Mouse (Mus musculus) ovary, postnatal 10 days (tissue): Measurements from ENCODE around the gene Tekt2.

ENCODE experiments used
- DNase-seq: peaks from one replicate; pipeline ENCODE4 v3.0.0; 2022; ENCODE audit warnings: low spot score

The Tekt2 gene

DNA sequence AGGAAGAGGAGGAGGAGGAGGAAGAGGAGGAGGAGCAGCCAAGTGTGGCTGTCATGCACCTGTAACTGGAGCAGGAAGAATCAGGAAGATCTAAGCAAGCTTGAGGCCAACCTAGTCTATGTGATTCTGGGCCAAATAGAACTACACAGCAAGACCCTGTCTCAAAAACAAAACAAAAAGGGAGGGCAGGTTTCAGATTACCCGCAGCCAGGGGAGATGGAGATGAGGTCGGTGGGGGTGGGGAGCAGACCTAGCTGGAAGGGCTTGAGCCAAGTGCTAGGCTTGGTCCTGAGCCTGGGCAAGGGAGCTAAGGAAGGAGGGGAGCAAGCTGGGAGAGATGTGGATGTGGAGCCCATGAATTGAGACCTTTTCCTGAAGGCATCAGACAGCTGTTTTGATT lies 18.7 kb downstream of the Tekt2 start:
- no peak for DNase-seq

DNA sequence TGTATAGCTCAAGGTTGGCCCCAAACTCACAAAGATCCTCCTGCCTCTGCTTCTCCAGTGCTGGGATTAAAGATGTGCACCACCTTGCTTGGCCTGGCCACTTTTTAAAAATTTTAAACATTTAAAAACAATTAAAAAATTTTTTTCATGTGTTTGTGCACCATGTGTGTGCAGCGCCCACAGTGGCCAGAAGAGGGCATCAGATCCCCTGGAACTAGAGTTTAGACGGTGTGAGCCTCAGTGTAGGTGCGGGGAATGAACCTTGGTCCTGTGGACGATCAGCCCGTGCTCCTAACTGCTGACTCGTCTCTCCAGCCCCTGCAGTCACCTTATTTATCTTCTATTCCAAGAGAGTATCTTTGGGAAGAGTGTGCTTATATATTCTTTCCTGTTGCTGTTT lies 19.4 kb downstream of the Tekt2 start:
- DNase-seq: no peak

DNA sequence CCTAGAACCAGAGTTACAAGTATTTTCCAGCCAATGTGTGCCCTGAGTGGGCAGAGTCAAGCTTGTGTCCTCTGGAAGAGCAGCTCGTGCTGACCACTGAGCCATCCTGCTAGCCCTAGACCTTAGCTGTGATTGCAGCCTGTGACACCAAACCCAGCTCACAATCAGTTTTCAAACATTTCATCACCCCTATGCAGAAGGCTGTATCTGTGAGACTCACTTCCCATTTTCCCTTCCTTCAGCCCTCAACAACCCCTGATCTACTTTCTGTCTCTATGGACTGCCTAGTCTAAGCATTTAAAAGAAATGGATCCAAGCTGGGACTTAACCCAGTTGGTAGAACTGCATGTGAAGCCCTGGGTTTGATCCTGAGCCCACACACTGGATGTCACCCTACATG lies 20.1 kb downstream of the Tekt2 start:
- DNase-seq: no peak

DNA sequence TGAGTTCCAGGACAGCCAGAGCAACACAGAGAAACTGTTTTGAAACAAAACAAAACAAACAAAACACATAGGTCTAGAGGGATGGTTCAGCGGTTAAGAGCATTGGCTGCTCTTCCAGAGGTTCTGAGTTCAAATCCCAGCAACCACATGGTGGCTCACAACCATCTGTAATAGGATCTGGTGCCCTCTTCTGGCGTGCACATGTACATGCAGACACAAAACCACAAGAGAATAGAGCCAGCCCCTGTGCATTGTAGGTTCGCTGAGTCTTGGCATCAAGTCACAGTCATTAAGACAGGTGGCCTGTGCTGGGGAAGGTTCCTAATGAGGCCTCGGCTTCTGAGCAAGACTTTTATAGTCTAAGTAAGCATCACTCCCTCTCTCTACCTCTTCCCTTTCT lies 21.6 kb downstream of the Tekt2 start:
- DNase-seq: no peak

DNA sequence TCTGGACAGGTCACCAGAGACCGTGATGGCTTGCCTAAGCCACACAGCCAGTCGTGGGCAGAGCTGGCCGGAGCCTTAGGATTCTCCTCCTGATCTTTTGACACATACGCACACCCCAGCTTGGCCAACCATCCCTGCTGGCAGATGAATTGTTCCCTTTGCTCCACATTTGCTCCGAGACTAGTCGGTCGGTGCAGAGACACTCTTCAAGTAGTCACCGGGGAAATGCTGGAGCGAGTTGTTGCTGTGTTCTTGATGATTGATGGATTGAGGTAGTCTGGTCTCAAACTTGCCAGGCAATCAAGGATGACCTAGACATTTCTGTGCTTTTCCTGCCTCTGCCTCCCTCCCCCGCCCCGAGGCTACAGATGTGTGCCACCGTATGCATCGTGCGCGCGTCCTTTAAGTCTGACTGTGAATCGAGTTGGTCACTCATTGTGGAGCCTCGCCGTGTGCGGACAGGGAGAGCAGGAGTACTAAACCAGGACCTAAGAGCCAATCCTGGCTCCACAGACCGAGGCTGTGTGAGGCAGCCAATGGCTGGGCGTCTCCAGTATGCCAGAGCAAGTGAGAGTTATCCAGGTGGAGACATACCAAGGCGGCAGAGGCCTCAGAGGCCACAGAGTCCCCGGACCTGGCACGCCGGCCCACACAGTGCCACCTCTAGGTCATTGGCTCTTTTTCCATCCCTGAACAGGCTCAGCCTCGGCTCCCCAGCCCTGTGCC lies 23.7 kb downstream of the Tekt2 start:
- DNase-seq: no peak

DNA sequence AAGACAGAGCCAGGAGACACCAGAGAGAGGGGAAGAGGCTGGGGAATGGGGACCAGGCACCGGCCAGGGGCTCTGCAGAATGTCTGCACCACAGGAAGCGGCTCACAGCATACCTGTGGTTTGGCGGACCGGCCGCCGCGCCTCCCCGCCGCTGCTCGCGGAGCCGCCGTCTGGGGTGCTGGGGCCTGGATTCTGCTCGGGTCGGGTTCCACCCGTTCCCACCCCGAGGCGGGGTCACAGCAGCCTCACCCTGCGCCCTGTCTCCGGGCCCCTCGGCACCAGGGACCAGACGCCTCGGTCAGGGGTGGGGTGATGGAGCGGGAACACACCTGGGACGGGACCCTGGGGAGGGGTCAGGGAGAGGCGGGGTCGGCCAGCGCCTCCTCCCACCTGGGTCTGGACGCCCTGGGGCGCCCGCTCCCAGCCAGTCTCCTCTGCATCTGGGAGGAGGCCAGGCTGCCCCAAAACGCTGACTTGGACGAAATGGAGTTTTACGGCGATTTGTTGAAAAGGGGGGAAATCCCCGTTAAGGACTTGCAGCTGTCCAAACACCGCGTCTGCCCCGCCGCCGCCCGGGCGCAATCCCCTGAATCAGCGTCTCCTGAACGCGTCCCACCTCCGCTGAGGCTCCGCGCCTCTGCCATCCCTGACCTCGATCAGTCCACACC lies 24.4 kb downstream of the Tekt2 start:
- no peak for DNase-seq

DNA sequence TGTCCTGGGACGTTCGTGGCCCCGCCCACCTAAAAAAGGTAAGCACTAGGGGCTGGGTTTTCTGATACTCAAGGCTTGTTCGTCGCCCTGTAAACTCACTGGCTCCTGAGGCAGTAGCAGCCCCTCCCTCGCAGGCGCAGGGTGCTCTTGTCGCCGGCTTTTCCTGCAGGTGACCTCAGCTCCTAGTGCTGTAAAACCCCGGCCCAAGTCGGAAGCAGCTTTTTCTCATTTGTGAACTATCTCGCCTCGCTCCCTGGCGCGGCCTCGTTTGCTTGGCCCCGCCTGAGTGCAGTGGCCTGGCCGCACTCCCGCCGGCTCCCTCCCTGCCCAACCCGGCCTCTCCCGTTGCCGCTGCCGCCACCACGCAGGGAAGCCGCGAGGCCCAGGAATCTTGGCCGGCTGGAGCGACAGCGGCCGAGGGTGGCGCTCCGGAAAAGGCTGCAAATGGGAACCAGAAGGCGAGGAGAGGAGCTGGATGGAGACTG lies 28.8 kb downstream of the Tekt2 start:
- peak; percentile 44 for DNase-seq

DNA sequence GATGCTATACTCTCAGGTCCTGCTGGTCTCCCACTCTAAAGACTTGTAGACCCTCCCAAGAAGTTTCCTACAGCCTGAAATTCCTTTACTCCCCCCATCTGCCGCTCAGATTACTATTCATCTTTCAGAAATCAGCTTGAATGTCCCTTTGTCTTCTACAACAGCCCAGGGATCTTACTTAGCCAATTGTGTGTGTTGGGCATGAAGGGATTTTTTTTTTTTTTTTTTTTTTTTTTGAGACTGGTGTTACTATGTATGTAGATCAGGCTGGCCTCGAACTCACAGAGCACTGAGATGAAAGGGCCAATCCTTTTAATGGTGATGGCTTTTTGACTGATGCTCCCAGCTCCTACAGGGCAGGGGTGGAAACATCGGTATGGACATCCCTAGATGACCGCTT lies 29.6 kb downstream of the Tekt2 start:
- DNase-seq: no peak

DNA sequence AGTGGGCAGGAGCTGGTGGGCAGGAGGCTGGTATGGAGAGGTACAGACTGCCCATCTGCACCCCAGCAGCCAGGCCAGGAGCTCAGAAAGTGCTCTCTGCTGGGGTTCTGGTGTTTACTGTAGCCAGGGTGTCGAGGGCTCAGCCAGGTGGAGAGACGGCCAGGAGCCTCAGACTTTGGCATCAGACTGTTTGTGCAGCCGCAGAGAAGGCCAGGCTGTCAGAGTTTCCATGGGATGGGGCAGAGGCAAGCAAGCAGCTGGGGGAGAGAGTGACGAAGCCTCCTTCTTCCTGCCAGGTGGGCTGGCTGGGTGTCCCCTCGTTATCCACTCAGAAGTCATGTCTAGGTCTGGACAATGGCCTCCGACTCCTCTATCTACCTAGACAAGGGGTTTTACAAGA lies 30.3 kb downstream of the Tekt2 start:
- DNase-seq: no peak

DNA sequence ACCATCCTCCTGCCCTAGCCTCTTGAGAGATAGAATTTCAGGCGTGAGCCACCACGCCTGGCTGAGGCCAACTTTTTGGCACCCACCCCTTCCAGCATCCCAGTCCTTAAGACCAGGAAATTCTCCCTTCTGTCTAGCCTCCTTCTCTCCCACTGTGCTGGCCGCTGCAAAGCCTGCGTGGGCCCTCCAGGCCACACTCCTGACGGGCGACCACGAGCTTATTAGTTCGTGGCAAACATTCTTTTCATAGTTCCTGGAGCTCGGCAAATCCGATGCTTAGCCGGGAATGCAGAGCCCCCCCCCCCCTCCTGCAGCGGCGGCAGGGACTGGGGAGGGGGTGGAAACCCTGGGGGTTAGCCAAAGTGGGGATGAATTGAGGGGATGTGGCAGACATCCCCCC lies 34.3 kb downstream of the Tekt2 start:
- no peak for DNase-seq

DNA sequence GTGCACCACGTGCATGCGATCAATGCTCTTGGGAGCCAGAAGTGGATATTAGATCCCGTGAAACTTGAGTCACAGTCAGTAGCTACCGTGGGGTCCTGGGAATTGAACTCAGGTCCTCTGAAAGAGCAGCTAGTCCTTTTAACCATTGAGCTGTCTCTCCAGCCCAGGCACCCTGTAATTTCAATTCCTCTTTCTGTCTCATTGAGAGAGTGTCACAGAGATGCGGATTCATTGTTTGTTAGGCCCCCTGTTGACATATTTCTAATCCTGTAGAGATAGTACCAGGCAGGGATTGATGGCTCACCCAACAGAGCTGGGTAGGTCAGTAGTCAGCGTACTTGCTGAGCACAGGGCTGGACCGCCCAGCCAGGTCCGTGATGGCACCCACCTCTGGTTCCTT lies 35.2 kb downstream of the Tekt2 start:
- DNase-seq: no peak

DNA sequence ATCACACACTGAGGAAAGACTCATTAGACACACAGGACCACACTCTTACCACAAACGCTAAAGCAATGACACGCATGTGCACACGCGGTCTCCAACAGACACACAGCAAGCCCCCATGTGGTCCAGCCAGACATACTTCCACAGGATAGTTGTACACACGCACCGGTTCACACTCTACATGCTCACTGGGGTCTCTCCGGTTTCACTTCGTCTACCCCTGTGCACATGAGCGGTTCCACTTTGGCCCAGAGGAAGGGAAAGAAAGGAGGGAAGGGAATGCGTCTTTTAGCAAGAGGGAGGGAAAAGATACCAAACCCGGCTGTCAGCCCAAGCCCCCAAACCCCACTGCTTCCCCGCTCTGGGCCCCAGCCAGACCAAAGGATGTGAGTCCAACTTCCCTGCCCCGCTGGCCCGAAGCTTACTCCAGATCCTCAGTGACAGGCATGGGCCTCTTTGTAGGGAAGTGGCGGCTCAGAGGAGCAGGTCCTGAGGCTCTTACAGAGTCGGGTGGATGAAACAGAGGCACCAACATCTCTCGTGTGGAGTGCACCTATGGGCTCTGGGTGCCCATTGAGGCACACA lies 37.3 kb downstream of the Tekt2 start:
- DNase-seq: no peak

DNA sequence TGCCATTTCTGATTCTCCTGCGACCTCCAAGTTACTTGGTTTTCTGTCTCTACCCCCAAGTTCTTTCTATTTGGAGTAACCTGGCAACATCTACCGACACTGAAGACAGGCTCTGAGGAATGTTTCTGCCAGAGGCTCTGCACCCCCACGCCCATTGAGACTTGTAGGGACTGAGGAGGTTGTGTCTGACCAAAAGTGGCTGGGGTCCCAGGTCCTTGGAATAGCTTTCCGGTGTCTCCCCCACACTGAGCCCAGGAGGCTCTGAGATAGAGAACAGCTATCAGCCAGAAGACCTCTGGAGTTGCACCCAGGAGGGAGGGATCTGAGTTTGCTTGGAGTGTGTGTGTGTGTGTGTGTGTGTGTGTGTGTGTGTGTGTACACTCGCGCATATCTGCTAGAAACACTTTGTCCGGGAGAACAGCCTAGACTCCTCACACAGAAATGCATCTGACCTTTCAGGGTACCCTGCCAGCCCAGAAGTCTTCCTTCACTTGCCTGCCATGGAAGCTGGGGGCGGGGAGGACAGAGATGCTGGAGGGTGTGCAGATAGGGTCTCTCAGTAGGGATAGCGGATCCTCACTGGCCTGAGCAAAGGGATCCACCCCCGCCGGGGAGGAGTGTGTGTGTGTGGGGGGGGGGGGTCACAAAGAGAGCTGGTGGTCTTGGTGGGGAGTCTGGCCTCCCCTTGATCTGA lies 38.0 kb downstream of the Tekt2 start:
- no peak for DNase-seq

DNA sequence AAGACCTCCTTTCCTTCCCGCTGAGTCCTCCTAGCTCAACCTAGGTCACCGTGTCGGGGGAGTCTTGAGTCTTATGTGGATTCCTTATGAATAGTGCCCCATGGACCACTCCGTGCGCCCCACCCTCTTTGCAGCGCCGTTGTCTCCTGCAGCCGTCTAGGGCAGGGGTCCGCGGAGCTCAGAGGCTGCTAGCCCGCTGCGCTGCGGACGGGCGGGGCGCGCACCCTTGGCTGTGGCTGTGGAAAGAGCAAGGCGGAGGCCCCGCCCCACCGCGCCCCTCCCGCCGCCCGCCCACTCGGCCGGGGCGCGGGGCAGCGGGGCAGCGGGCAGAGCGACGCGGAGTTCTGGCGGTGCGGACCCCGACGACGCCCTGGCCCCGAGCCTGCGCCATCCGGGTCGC lies 39.0 kb downstream of the Tekt2 start, which contains the start of gene Col8a2:
Gene Col8a2, plus strand, starts transcription at position 302 of the 400 bp plus-strand sequence.
- no peak for DNase-seq

DNA sequence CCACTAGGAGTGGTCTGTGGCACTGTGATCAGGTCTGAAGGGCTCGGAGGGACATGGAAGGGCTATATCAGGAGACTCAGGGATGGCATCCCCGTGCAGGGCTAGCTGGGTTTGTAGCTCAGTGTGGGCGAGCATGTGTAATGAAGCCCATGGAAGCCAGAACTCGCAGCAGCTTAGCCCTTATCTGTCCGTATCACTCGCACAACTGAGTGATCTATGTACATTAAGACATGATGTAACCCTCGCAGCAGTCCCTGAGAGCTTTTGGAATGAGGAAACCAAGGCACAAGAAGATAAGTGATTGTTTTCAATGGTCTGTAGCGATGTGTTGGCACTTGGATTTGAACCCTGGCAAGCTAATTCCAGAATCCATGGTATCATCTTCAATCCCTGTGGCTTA lies 41.9 kb downstream of the Tekt2 start:
- DNase-seq: no peak

DNA sequence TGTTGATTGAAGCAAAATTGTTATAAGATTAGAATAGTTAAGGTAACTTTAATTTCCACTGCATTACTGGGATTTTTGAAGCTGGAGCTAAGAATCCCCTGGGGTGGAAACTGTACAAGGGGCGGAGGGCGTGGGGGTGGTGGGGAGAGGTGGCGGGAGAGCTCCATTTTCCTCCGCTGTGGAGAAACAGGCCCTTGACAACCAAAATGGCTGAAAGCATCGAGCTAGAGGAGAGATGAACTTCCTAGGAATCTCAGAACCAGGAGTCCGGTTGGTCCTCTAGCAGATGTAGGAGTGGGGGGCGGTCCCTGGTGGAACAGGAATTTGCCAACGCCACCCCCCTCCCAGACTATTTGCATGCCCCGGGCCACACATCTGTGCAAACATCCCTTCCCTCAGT lies 43.8 kb downstream of the Tekt2 start:
- DNase-seq: no peak

DNA sequence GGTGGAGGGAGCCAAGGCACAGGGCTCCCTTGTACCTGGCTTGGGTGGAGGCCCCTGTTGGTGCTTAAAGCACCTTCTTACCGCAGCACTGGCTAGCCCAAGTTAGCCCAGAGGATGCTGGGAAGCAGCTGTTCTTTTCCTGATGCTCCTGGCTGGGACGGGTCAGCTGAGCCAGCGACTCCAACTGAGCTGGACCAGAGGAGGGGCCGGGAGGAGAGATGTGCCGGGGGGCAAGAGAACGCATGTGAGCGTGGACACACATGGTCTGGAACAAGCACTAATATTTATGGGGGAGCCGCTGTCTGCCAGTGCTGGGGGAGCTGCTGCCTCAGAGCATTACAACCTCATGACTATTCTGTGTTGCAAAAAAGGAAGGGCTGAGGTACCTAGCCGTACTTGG lies 46.5 kb downstream of the Tekt2 start:
- DNase-seq: no peak

DNA sequence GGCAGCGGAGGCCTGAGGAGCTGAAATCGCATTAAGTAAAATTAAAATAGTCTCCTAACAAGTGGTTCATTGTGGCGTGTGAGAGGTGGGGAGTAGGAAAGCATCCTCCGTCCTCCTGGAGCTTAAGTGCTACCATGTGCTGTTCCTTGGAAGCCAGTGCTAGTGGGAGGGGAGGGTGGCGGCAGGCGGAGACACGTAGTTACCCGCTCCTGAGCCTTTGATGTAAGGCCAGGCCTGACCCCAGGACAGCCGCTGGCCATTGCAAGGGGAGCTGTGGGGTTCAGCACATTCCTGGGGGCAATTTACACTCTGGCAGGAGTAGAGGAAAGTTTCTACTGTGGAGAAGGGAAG lies 46.9 kb downstream of the Tekt2 start:
- no peak for DNase-seq

DNA sequence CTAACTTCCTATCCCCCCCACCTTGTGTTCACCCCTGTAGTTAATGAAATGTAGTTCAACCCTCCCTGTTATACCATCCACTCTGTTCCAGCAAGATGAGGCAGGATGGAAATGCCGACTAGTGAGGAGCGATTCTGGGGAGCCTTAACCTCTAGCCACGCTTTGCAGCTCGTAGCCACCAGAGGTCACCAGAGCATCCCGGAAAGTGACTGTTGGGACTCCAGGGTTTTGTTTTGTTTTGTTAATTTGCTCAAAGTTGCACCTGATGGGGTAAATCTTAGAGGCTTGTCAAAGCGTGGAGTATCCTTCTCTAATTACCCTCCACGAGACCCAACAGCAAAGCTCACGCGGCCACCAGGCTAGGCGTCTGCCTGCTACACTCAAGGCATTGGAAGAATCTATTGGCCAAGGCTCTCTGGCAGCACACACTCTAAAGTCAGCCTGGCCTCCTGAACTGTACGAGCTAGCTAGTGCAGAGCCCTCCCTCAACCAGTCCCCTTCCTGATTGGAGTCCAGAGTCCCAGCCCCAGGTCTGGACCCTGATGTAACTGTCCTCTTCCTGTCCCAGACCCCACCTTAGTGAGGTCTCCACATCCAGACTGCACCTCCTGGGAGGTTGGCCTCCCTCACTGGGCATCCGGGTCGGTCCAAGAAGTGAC lies 47.5 kb downstream of the Tekt2 start:
- DNase-seq: no peak

DNA sequence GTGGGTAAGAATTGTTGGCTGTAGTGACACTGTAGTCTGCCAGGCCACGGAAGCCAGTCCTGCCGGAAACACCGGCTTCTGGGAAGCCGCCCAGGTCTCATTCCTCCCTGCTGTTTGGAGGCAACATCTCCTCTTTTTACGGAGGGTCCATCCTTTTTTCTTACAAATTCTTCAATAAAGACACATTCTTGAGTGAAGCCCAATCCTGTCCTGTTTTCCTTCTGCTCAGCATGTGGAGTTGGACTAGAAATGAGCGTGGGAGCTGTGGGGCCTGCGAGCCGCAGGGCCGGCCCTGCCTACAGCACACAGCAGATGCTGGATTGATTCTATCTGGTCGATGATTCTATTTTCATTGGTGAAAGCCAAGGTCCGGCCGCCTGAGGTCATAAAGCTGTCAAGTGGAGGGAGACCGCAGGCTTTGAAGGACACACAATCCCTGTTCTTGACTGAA lies 49.8 kb downstream of the Tekt2 start:
- no peak for DNase-seq

DNA sequence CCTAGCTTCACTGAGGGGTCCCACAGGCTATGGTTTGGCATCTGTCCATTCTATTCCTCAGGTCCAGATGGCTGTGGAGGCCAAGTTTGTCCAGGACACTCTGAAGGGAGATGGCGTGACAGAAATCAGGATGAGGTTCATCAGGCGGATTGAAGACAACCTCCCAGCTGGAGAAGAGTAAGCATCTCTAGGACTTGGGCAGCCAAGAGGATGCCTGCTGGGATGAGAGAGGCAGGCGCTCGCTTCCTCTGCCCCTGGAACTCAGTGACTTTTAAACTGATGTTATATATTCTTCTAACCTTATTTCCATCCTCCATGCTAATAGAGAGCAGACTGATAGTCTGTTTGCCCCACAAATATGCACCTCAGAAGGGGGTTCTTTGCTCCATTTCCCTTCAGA lies 50.4 kb downstream of the Tekt2 start:
- DNase-seq: no peak

DNA sequence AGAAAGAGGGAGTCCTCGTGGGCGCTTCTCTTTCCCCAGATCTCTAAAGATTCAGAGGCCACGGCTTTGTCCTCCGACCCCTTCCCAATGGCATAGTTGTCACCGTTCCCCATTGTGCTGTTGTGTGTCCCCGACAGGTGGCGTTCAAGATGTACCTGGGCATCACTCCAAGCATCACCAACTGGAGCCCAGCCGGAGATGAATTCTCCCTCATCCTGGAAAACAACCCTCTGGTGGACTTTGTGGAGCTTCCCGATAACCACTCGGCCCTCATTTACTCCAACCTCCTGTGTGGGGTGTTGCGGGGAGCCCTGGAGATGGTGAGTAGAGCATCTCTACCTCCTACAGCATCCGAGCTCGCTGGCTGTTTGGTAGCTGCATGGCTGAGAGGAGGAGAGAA lies 51.7 kb downstream of the Tekt2 start:
- DNase-seq: no peak
